Mouse (Mus musculus) ovary, postnatal 10 days (tissue): ENCODE measurements around the gene Wnk4.
"Not testable (repeated sequence)": the region's sequence is repeated elsewhere in the genome, so short reads cannot be mapped to it uniquely, and the experiment has no call there.

Experiments
- DNase-seq: peaks from one replicate; pipeline ENCODE4 v3.0.0; 2022; ENCODE audit warnings: low spot score

Gene Wnk4

GRCm38 (mm10) chr11:101316501-101316917 lies 56.1 kb downstream of the Wnk4 start:
- DNase-seq: no peak

DNA sequence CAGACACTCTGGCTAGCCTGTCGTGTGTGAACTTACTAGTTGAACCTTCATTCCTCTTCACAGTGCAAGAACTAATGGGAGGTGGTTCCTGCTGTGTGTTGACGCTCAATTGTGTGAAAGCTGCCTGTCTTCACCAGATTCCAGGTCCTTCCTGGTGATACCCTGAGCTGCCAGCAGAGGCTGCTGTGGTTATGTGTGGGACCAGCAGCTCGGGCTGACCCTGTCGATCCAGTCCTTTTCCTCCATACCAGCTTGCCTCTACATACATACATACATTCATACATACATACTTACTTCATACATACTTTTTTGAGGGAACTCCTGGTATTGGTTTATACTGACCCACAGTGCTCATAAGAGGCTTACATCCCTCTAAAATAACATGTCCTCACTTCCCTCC lies 63.2 kb downstream of the Wnk4 start:
- DNase-seq: no peak

DNA sequence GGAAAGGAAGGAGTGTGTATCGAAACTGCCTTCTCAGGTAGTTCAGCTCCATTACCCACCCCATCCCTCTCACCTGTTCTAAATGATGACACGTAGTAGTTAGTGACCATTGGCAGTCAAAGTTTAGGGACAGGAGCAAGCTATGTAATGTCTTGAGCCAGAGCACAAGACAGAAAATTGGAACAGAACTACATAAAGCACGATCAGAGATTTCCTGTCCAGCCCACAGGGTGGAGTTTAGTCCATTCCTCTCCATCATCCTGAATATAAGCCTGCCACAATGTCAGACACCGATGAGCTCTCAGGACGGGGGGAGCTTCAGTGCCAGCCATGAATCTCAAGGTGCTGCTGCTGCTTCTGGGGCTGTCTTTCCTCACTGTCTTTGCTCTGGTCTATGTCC lies 64.4 kb downstream of the Wnk4 start, which contains the start of gene Aoc2:
TSS of gene Aoc2 (plus strand) at position 301 of the 400 bp plus-strand sequence.
- no peak for DNase-seq

GRCm38 (mm10) chr11:101325201-101325600 lies 64.8 kb downstream of the Wnk4 start:
- DNase-seq: not testable (repeated sequence)

GRCm38 (mm10) chr11:101326147-101326546 lies 65.8 kb downstream of the Wnk4 start:
- DNase-seq: no peak
